Mouse (Mus musculus) midbrain, embryonic 14.5 days (tissue): Measurements from ENCODE around the gene Tnfsfm13. TPM values are rescaled to one million over a fixed set of nuclear protein-coding genes. Genes with fewer than 3 reads are reported as not detected.

Experiments
- ATAC-seq: fragments of 200-750 bp; cut with Nextera tagmentation; 2 replicates; pipeline ENCODE4 v1.8.0; 2017; ENCODE audit warnings: moderate number of reproducible peaks, moderate library complexity; ENCODE audit not compliant: low FRiP score, low TSS enrichment
- DNase-seq: peaks from one replicate; pipeline ENCODE4 v3.0.0-alpha.2; 2015
- H3K27ac ChIP-seq: fragments of 300-500 bp; sonication (generic); replicated peaks from 2 replicates; pipeline ENCODE4 v1.5.1; 2014; ENCODE audit warnings: mild to moderate bottlenecking, low read depth, low read length, moderate library complexity
- H3K27me3 ChIP-seq: fragments of 300-500 bp; sonication (generic); 2 replicates; pipeline ENCODE4 v1.6.1; 2014; ENCODE audit warnings: low read length, control low read depth, mixed read lengths; ENCODE audit not compliant: control insufficient read depth, insufficient read depth
- H3K36me3 ChIP-seq: fragments of 300-500 bp; sonication (generic); 2 replicates; pipeline ENCODE4 v1.6.1; 2014; ENCODE audit warnings: low read length, control low read depth; ENCODE audit not compliant: control insufficient read depth, insufficient read depth
- H3K4me1 ChIP-seq: fragments of 300-500 bp; sonication (generic); 2 replicates; pipeline ENCODE4 v1.6.1; 2014; ENCODE audit warnings: mild to moderate bottlenecking, antibody characterized with exemption, low read length, control low read depth; ENCODE audit not compliant: control insufficient read depth, insufficient read depth
- H3K4me2 ChIP-seq: fragments of 300-500 bp; sonication (generic); 2 replicates; pipeline ENCODE4 v1.6.1; 2014; ENCODE audit warnings: mild to moderate bottlenecking, low read length, moderate library complexity
- H3K4me3 ChIP-seq: fragments of 300-500 bp; sonication (generic); replicated peaks from 2 replicates; pipeline ENCODE4 v1.5.1; 2014; ENCODE audit warnings: low read depth, low read length
- H3K9ac ChIP-seq: fragments of 300-500 bp; sonication (generic); replicated peaks from 2 replicates; pipeline ENCODE4 v1.6.1; 2014; ENCODE audit warnings: mild to moderate bottlenecking, low read length, moderate library complexity
- H3K9me3 ChIP-seq: fragments of 300-500 bp; sonication (generic); 2 replicates; pipeline ENCODE4 v1.6.1; 2016; ENCODE audit warnings: low read length, control low read depth, mixed read lengths; ENCODE audit not compliant: control insufficient read depth
- WGBS: fragments of 180-500 bp; shearing (Covaris S2); extraction: QIAGEN DNeasy Blood & Tissue Kit; methylation state at CpG from one replicate; pipeline ENCODE4 v1.1.7; 2014; 5-methylcytosine and 5-hydroxymethylcytosine counted together
- microRNA counts: library from miRNA; unstranded; fragments of <30 nt; microRNA quantifications from one replicate; lab custom pipeline; 2016
- microRNA-seq: library from miRNA; unstranded; fragments of <30 nt; microRNA quantifications from one replicate; pipeline ENCODE4, GENCODE M21; 2016
- polyA plus RNA-seq: library from polyadenylated mRNA; unstranded; fragments of >200 nt; fragmentation: Nextera tagmentation; extraction: Ambion mirVana; gene quantifications from 2 replicates; pipeline ENCODE4 v1.2.1, GENCODE M21; 2014

The Tnfsfm13 gene
- polyA plus RNA-seq, 1 experiment from 2014 or later = 1.1 TPM

- no peaks in the 10 kb centered on the region for H3K4me1 ChIP-seq
- H3K27me3 ChIP-seq = no peaks in the 10 kb centered on the region
- no peak within 1 kb of the TSS for H3K27ac ChIP-seq
- H3K4me2 ChIP-seq = no peak within 1 kb of the TSS; the same call in 1 of the 2 replicates
- DNase-seq = peak; percentile 89
- peaks cover 73% of the 10 kb centered on the region for H3K36me3 ChIP-seq
- no peak for ATAC-seq
- H3K9me3 ChIP-seq = no peaks in the 10 kb centered on the region
- H3K9ac ChIP-seq = peak within 1 kb of the TSS; percentile 16; the same call in 1 of the 2 replicates
- no peak within 1 kb of the TSS for H3K4me3 ChIP-seq
- 21% methylated on average over 34 of the region's 34 CpGs for WGBS
Measured at GRCm38 (mm10) chr11:69655264-69656064, 40.4 kb downstream of the Tnfsfm13 start, which contains the start of gene Sox15. Gene Sox15 (plus strand): TSS chr11:69655314.

GRCm38 (mm10) chr11:69654760-69655159 lies 41.1 kb downstream of the Tnfsfm13 start:
- Histone ChIP-seq H3K27ac (no peak overlapping the region), H3K36me3 (peaks cover 80% of the 10 kb centered on the region)
- WGBS = 51% methylated on average over 9 of the region's 9 CpGs

GRCm38 (mm10) chr11:69653399-69653798 lies 42.5 kb downstream of the Tnfsfm13 start:
- H3K4me3 ChIP-seq = no peak overlapping the region
- H3K27me3 ChIP-seq = no peaks in the 10 kb centered on the region
- DNase-seq = peak; percentile 50
- 47% methylated on average over 5 of the region's 5 CpGs for WGBS
- H3K9ac ChIP-seq = no peak overlapping the region
- H3K27ac ChIP-seq = peak overlapping the region; percentile 32; the same call in 1 of the 2 replicates
- H3K9me3 ChIP-seq = no peaks in the 10 kb centered on the region
- H3K4me1 ChIP-seq = no peaks in the 10 kb centered on the region
- ATAC-seq = no peak
- no peak overlapping the region for H3K4me2 ChIP-seq
- H3K36me3 ChIP-seq = peaks cover 84% of the 10 kb centered on the region

More at GRCm38 (mm10) chr11:69654760-69655159, 41.1 kb downstream of the Tnfsfm13 start:
- H3K27me3 ChIP-seq = no peaks in the 10 kb centered on the region
- no peak overlapping the region for H3K4me2 ChIP-seq
- no peak overlapping the region for H3K4me3 ChIP-seq
- H3K9ac ChIP-seq = no peak overlapping the region; the same call in 1 of the 2 replicates
- ATAC-seq = no peak
- H3K4me1 ChIP-seq = no peaks in the 10 kb centered on the region
- no peak for DNase-seq
- no peaks in the 10 kb centered on the region for H3K9me3 ChIP-seq

GRCm38 (mm10) chr11:69645860-69646259 lies 50.0 kb downstream of the Tnfsfm13 start:
- H3K36me3 ChIP-seq = peaks cover 99% of the 10 kb centered on the region
- DNase-seq (no peak), ATAC-seq (no peak)

GRCm38 (mm10) chr11:69635471-69635870 lies 60.4 kb downstream of the Tnfsfm13 start:
- peaks cover 25% of the 10 kb centered on the region for H3K36me3 ChIP-seq
- H3K27me3 ChIP-seq = no peaks in the 10 kb centered on the region
- DNase-seq (no peak), ATAC-seq (no peak)
- 88% methylated on average over 3 of the region's 3 CpGs for WGBS
- no peak overlapping the region for H3K4me3 ChIP-seq
- peaks cover 23% of the 10 kb centered on the region for H3K4me1 ChIP-seq
- H3K4me2 ChIP-seq = peak overlapping the region; percentile 57
- no peak overlapping the region for H3K27ac ChIP-seq
- H3K9me3 ChIP-seq = no peaks in the 10 kb centered on the region
- H3K9ac ChIP-seq = 0 out of 2 replicates have a peak overlapping the region, but pooled peaks have one; percentile 16

More at GRCm38 (mm10) chr11:69645860-69646259, 50.0 kb downstream of the Tnfsfm13 start:
- Histone ChIP-seq H3K9ac (no peak overlapping the region), H3K9me3 (no peaks in the 10 kb centered on the region), H3K4me2 (no peak overlapping the region), H3K4me3 (no peak overlapping the region), H3K27ac (no peak overlapping the region), H3K27me3 (no peaks in the 10 kb centered on the region), H3K4me1 (no peaks in the 10 kb centered on the region)
- 96% methylated on average over 5 of the region's 5 CpGs for WGBS

- Histone ChIP-seq H3K4me2 (peak overlapping the region; percentile 57), H3K4me3 (peak overlapping the region; percentile 99), H3K9ac (peak overlapping the region; percentile 94), H3K36me3 (peaks cover 11% of the 10 kb centered on the region; the same call in 1 of the 2 replicates), H3K27me3 (no peaks in the 10 kb centered on the region), H3K27ac (peak overlapping the region; percentile 96), H3K4me1 (peaks cover 23% of the 10 kb centered on the region), H3K9me3 (no peaks in the 10 kb centered on the region)
- under 1% methylated on average over 47 of the region's 50 CpGs for WGBS
- DNase-seq = no peak
- peak; percentile 66 for ATAC-seq
Measured at GRCm38 (mm10) chr11:69633128-69633866, 62.6 kb downstream of the Tnfsfm13 start.

MicroRNAs within 50 kb of the gene (microRNA counts, 519-probe panel; counts per million panel counts)
- microRNA mmu-miR-1934 (lab: Ali Mortazavi, UCI) (not detected), microRNA mmu-miR-467f (lab: Ali Mortazavi, UCI) (3,868 counts per million, percentile 23 among the panel's probes with 10 or more counts)

Small RNA genes within 50 kb of the gene (microRNA-seq; reads per million reads assigned to microRNA genes)
- gene Mir1934 = 3.4 reads per million, percentile 21 among the genes with 10 or more reads in this experiment
- gene Mir467f = not detected

Other genes with a start within 250 kb of the Tnfsfm13 start
- gene Dnah2, start 147.0 kb downstream of the Tnfsfm13 start, polyA plus RNA-seq = 4.8 and 5.7 TPM in 2 replicates
- gene Efnb3, start 135.9 kb downstream of the Tnfsfm13 start, polyA plus RNA-seq = 40.7 and 109 TPM in 2 replicates
- 22.5 and 22.7 TPM in 2 replicates for gene Wrap53, start 115.8 kb downstream of the Tnfsfm13 start, polyA plus RNA-seq
- 66.1 and 69.2 TPM in 2 replicates for gene Trp53, start 115.7 kb downstream of the Tnfsfm13 start, polyA plus RNA-seq
- gene Atp1b2, start 90.2 kb downstream of the Tnfsfm13 start, polyA plus RNA-seq = 46.5 and 46.7 TPM in 2 replicates
- not detected in 2 replicates for gene Shbg, start 78.2 kb downstream of the Tnfsfm13 start, polyA plus RNA-seq
- 21.6 and 22.5 TPM in 2 replicates for gene Sat2, start 74.1 kb downstream of the Tnfsfm13 start, polyA plus RNA-seq
- 35.9 and 38.4 TPM in 2 replicates for gene Fxr2, start 63.1 kb downstream of the Tnfsfm13 start, polyA plus RNA-seq
- gene Sox15, start 40.8 kb downstream of the Tnfsfm13 start, polyA plus RNA-seq = not detected in 2 replicates
- gene Mpdu1, start 33.5 kb downstream of the Tnfsfm13 start, polyA plus RNA-seq = 64.0 and 108 TPM in 2 replicates
- gene Cd68, start 29.9 kb downstream of the Tnfsfm13 start, polyA plus RNA-seq = 3.7 and 7.9 TPM in 2 replicates
- 707 and 863 TPM in 2 replicates for gene Eif4a1, start 23.7 kb downstream of the Tnfsfm13 start, polyA plus RNA-seq
- gene Senp3, start 14.0 kb downstream of the Tnfsfm13 start, polyA plus RNA-seq = 93.3 and 103 TPM in 2 replicates
- 0.16 and 0.25 TPM in 2 replicates for gene Tnfsf13, start 10.3 kb downstream of the Tnfsfm13 start, polyA plus RNA-seq
- gene Tnfsf12, start 249 bp downstream of the Tnfsfm13 start, polyA plus RNA-seq = 1.6 and 3.0 TPM in 2 replicates
- gene Polr2a, start 62.5 kb upstream of the Tnfsfm13 start, polyA plus RNA-seq = 20.0 and 30.7 TPM in 2 replicates
- 0.14 TPM in 1 of 2 replicates, not detected in the other for gene Slc35g3, start 65.9 kb upstream of the Tnfsfm13 start, polyA plus RNA-seq
- gene Zbtb4, start 69.8 kb upstream of the Tnfsfm13 start, polyA plus RNA-seq = 3.8 and 4.2 TPM in 2 replicates
- gene Chrnb1, start 99.8 kb upstream of the Tnfsfm13 start, polyA plus RNA-seq = 0.80 and 1.3 TPM in 2 replicates
- gene Fgf11, start 105.8 kb upstream of the Tnfsfm13 start, polyA plus RNA-seq = 3.2 and 3.6 TPM in 2 replicates
- 0.58 and 0.82 TPM in 2 replicates for gene Tmem102, start 109.5 kb upstream of the Tnfsfm13 start, polyA plus RNA-seq
- not detected in 2 replicates for gene Gm39566, start 119.2 kb upstream of the Tnfsfm13 start, polyA plus RNA-seq
- not detected in 2 replicates for gene Spem2, start 122.4 kb upstream of the Tnfsfm13 start, polyA plus RNA-seq
- 0.49 and 0.85 TPM in 2 replicates for gene Spem1, start 126.1 kb upstream of the Tnfsfm13 start, polyA plus RNA-seq
- 25.1 and 32.4 TPM in 2 replicates for gene Nlgn2, start 141.7 kb upstream of the Tnfsfm13 start, polyA plus RNA-seq
- 313 and 417 TPM in 2 replicates for gene Tmem256, start 142.4 kb upstream of the Tnfsfm13 start, polyA plus RNA-seq
- gene Plscr3, start 150.3 kb upstream of the Tnfsfm13 start, polyA plus RNA-seq = 41.3 and 51.9 TPM in 2 replicates
- gene Tnk1, start 162.6 kb upstream of the Tnfsfm13 start, polyA plus RNA-seq = not detected in 2 replicates
- gene Tmem95, start 181.9 kb upstream of the Tnfsfm13 start, polyA plus RNA-seq = not detected in 2 replicates
- gene Kctd11, start 185.3 kb upstream of the Tnfsfm13 start, polyA plus RNA-seq = 0.74 and 1.0 TPM in 2 replicates
- 0.17 and 0.30 TPM in 2 replicates for gene Acap1, start 199.4 kb upstream of the Tnfsfm13 start, polyA plus RNA-seq
- gene 2810408A11Rik, start 204.9 kb upstream of the Tnfsfm13 start, polyA plus RNA-seq = 9.4 and 13.0 TPM in 2 replicates
- 27.5 and 29.0 TPM in 2 replicates for gene Neurl4, start 205.0 kb upstream of the Tnfsfm13 start, polyA plus RNA-seq
- gene Gps2, start 217.8 kb upstream of the Tnfsfm13 start, polyA plus RNA-seq = 56.4 and 62.4 TPM in 2 replicates
- gene Eif5a, start 225.9 kb upstream of the Tnfsfm13 start, polyA plus RNA-seq = 1,083 and 1,099 TPM in 2 replicates
- 4.3 and 10.4 TPM in 2 replicates for gene Ybx2, start 239.7 kb upstream of the Tnfsfm13 start, polyA plus RNA-seq